Mouse (Mus musculus): Measurements from ENCODE around the gene Cers6. TPM values are rescaled to one million over a fixed set of nuclear protein-coding genes. Genes with fewer than 3 reads are reported as not detected.
A peak's percentile ranks its signal among the peaks of the same experiment; 100 is the strongest.

Gene Cers6
- polyA plus RNA-seq, 1 experiment from 2014 or later = 34.0 TPM

DNA sequence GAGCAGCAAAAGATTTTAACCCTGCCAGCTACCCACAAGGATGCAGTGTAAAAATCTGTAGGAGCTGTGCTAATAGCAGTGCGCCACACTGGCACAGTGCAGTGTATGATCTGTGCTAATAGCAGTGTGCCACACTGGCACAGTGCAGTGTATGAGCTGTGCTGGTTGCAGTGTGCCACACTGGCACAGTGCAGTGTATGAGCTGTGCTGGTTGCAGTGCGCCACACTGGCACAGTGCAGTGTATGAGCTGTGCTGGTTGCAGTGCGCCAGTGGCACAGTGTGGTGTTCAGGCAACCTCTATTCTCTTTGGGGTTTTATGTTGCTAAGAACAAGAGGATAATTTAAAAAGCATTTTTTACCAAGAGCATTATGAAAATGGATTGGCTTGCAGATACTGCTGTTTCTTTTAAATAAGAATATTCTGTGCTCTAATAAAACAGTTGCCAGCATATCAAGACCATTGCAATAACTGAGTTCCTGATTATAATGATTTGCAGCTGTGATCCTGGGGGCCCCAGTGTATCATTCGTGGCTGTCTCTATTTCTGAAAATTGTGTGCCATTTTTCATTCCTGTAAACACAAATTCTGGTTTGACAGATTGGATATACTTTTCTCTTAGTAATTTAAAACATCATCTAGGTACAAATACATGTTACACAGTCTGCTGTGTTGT, 159.5 kb downstream of the Cers6 start:
- no peak overlapping the region for H3K27ac ChIP-seq (ENCODE audit: low read depth, low read length)
- DNase-seq (ENCODE audit: low spot score, missing footprints) = peak; percentile 69
- WGBS = 90% methylated on average over 4 of the region's 4 CpGs
- H3K4me3 ChIP-seq (ENCODE audit: low read depth, low read length) = no peak overlapping the region
- H3K36me3 ChIP-seq (ENCODE audit: control insufficient read depth, insufficient read depth, low read length) = no peaks in the 10 kb centered on the region
- H3K9ac ChIP-seq (ENCODE audit: low read length) = no peak overlapping the region
- H3K9me3 ChIP-seq (ENCODE audit: control insufficient read depth, low read length) = no peaks in the 10 kb centered on the region
- no peaks in the 10 kb centered on the region for H3K27me3 ChIP-seq (ENCODE audit: control insufficient read depth, insufficient read depth, low read length)
- ATAC-seq (ENCODE audit: low FRiP score) = no peak
- no peaks in the 10 kb centered on the region for H3K4me1 ChIP-seq (ENCODE audit: control insufficient read depth, insufficient read depth, low read length)
- no peak overlapping the region for H3K4me2 ChIP-seq

DNA sequence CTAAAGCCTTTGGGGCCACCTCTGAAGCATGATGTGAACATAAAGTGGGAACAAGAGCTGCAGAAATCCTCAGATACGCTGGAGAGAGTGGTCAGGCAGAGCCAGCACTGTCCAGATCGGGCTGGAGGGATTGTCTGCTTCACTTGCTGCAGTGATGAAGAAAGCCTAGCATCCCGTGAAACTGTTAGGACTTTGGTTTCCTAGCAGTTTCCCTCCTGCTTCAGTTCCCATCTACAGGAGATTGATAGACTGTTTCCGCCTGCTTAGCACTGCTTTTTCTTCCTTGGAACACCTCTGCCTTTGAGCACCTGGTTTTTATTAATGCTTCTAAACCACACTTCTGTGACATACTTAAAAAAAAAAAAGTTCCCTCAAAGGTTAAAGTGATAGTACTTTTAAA, 160.3 kb downstream of the Cers6 start:
- DNase-seq (ENCODE audit: low spot score, missing footprints) = no peak
- 38% methylated on average over 4 of the region's 4 CpGs for WGBS

GRCm38 (mm10) chr2:69024856-69025255, 163.6 kb downstream of the Cers6 start:
- ATAC-seq (ENCODE audit: low FRiP score) (no peak), DNase-seq (ENCODE audit: low spot score, missing footprints) (no peak)
- Histone ChIP-seq H3K9ac (ENCODE audit: low read length) (no peak overlapping the region), H3K4me1 (ENCODE audit: control insufficient read depth, insufficient read depth, low read length) (no peaks in the 10 kb centered on the region), H3K9me3 (ENCODE audit: control insufficient read depth, low read length) (no peaks in the 10 kb centered on the region), H3K4me2 (no peak overlapping the region), H3K27ac (ENCODE audit: low read depth, low read length) (no peak overlapping the region), H3K27me3 (ENCODE audit: control insufficient read depth, insufficient read depth, low read length) (no peaks in the 10 kb centered on the region), H3K36me3 (ENCODE audit: control insufficient read depth, insufficient read depth, low read length) (no peaks in the 10 kb centered on the region), H3K4me3 (ENCODE audit: low read depth, low read length) (no peak overlapping the region)
- 85% methylated on average over 2 of the region's 2 CpGs for WGBS

More for the DNA sequence above, 160.3 kb downstream of the Cers6 start:
- Histone ChIP-seq H3K4me2 (no peak overlapping the region), H3K4me3 (ENCODE audit: low read depth, low read length) (no peak overlapping the region), H3K4me1 (ENCODE audit: control insufficient read depth, insufficient read depth, low read length) (no peaks in the 10 kb centered on the region), H3K27me3 (ENCODE audit: control insufficient read depth, insufficient read depth, low read length) (no peaks in the 10 kb centered on the region), H3K9ac (ENCODE audit: low read length) (no peak overlapping the region), H3K36me3 (ENCODE audit: control insufficient read depth, insufficient read depth, low read length) (no peaks in the 10 kb centered on the region), H3K27ac (ENCODE audit: low read depth, low read length) (no peak overlapping the region), H3K9me3 (ENCODE audit: control insufficient read depth, low read length) (no peaks in the 10 kb centered on the region)
- no peak for ATAC-seq (ENCODE audit: low FRiP score)

- no peaks in the 10 kb centered on the region for H3K36me3 ChIP-seq (ENCODE audit: control insufficient read depth, insufficient read depth, low read length)
- no peaks in the 10 kb centered on the region for H3K27me3 ChIP-seq (ENCODE audit: control insufficient read depth, insufficient read depth, low read length)
- no peak overlapping the region for H3K27ac ChIP-seq (ENCODE audit: low read depth, low read length)
- peak; percentile 67 for DNase-seq (ENCODE audit: low spot score, missing footprints)
- H3K9me3 ChIP-seq (ENCODE audit: control insufficient read depth, low read length) = no peaks in the 10 kb centered on the region
- no peak overlapping the region for H3K4me3 ChIP-seq (ENCODE audit: low read depth, low read length)
- no peak overlapping the region for H3K4me2 ChIP-seq
- H3K4me1 ChIP-seq (ENCODE audit: control insufficient read depth, insufficient read depth, low read length) = peaks cover 3% of the 10 kb centered on the region
- ATAC-seq (ENCODE audit: low FRiP score) = no peak
- no peak overlapping the region for H3K9ac ChIP-seq (ENCODE audit: low read length)
- WGBS = 71% methylated on average over 2 of the region's 2 CpGs
Measured at GRCm38 (mm10) chr2:69032562-69032961, 171.3 kb downstream of the Cers6 start.

DNA sequence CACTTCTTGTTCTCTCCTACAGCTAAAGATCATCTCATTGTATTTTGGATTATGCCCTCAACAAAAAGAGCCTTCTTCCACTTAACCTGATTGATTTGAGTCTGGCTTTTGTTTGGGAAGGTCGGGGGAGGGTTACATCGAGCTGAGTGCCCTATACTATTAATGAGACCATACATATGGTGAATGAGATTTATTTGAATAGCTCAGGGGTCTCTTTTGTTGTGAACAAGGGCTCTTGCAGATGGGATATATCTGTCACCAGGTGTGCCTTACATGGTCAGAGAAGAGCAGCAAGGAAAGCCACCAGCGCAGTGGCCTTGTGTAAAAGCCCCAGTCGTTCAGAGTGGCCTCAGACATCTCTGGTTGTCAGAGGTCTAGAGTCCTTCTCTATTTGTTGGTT, 174.2 kb downstream of the Cers6 start:
- ATAC-seq (ENCODE audit: low FRiP score) = no peak

GRCm38 (mm10) chr2:69037362-69037761, 176.1 kb downstream of the Cers6 start:
- no peak overlapping the region for H3K4me2 ChIP-seq
- H3K27me3 ChIP-seq (ENCODE audit: control insufficient read depth, insufficient read depth, low read length) = no peaks in the 10 kb centered on the region
- no peaks in the 10 kb centered on the region for H3K9me3 ChIP-seq (ENCODE audit: control insufficient read depth, low read length)
- 91% methylated on average over 2 of the region's 2 CpGs for WGBS
- no peak overlapping the region for H3K4me3 ChIP-seq (ENCODE audit: low read depth, low read length)
- no peaks in the 10 kb centered on the region for H3K36me3 ChIP-seq (ENCODE audit: control insufficient read depth, insufficient read depth, low read length)
- peaks cover 6% of the 10 kb centered on the region for H3K4me1 ChIP-seq (ENCODE audit: control insufficient read depth, insufficient read depth, low read length)
- H3K27ac ChIP-seq (ENCODE audit: low read depth, low read length) = no peak overlapping the region
- H3K9ac ChIP-seq (ENCODE audit: low read length) = no peak overlapping the region
- ATAC-seq (ENCODE audit: low FRiP score) (no peak), DNase-seq (ENCODE audit: low spot score, missing footprints) (no peak)

More for the DNA sequence above, 174.2 kb downstream of the Cers6 start:
- Histone ChIP-seq H3K9me3 (ENCODE audit: control insufficient read depth, low read length) (no peaks in the 10 kb centered on the region), H3K4me3 (ENCODE audit: low read depth, low read length) (no peak overlapping the region), H3K4me1 (ENCODE audit: control insufficient read depth, insufficient read depth, low read length) (peaks cover 4% of the 10 kb centered on the region), H3K9ac (ENCODE audit: low read length) (no peak overlapping the region), H3K27ac (ENCODE audit: low read depth, low read length) (no peak overlapping the region), H3K4me2 (no peak overlapping the region), H3K27me3 (ENCODE audit: control insufficient read depth, insufficient read depth, low read length) (no peaks in the 10 kb centered on the region), H3K36me3 (ENCODE audit: control insufficient read depth, insufficient read depth, low read length) (no peaks in the 10 kb centered on the region)
- WGBS = 15% methylated on average over 4 of the region's 4 CpGs
- DNase-seq (ENCODE audit: low spot score, missing footprints) = peak; percentile 75

GRCm38 (mm10) chr2:69042327-69043106, 181.3 kb downstream of the Cers6 start:
- no peak; the same call in 1 of the 2 replicates for ATAC-seq (ENCODE audit: low FRiP score)
- Histone ChIP-seq H3K4me3 (ENCODE audit: low read depth, low read length) (no peak overlapping the region), H3K27me3 (ENCODE audit: control insufficient read depth, insufficient read depth, low read length) (no peaks in the 10 kb centered on the region), H3K4me2 (no peak overlapping the region), H3K27ac (ENCODE audit: low read depth, low read length) (no peak overlapping the region; the same call in 1 of the 2 replicates), H3K4me1 (ENCODE audit: control insufficient read depth, insufficient read depth, low read length) (peaks cover 3% of the 10 kb centered on the region; the same call in 1 of the 2 replicates), H3K9me3 (ENCODE audit: control insufficient read depth, low read length) (no peaks in the 10 kb centered on the region), H3K36me3 (ENCODE audit: control insufficient read depth, insufficient read depth, low read length) (no peaks in the 10 kb centered on the region), H3K9ac (ENCODE audit: low read length) (no peak overlapping the region)
- DNase-seq (ENCODE audit: low spot score, missing footprints) = no peak
- 80% methylated on average over 6 of the region's 6 CpGs for WGBS

- 84% methylated on average over 4 of the region's 4 CpGs for WGBS
- ATAC-seq (ENCODE audit: low FRiP score) (peak; percentile 59), DNase-seq (ENCODE audit: low spot score, missing footprints) (no peak)
- Histone ChIP-seq H3K4me2 (no peak overlapping the region), H3K27ac (ENCODE audit: low read depth, low read length) (no peak overlapping the region), H3K9me3 (ENCODE audit: control insufficient read depth, low read length) (no peaks in the 10 kb centered on the region), H3K4me3 (ENCODE audit: low read depth, low read length) (no peak overlapping the region), H3K9ac (ENCODE audit: low read length) (no peak overlapping the region), H3K27me3 (ENCODE audit: control insufficient read depth, insufficient read depth, low read length) (no peaks in the 10 kb centered on the region), H3K36me3 (ENCODE audit: control insufficient read depth, insufficient read depth, low read length) (no peaks in the 10 kb centered on the region), H3K4me1 (ENCODE audit: control insufficient read depth, insufficient read depth, low read length) (peaks cover 3% of the 10 kb centered on the region; the same call in 1 of the 2 replicates)
Measured at GRCm38 (mm10) chr2:69043431-69044118, 182.3 kb downstream of the Cers6 start.

DNA sequence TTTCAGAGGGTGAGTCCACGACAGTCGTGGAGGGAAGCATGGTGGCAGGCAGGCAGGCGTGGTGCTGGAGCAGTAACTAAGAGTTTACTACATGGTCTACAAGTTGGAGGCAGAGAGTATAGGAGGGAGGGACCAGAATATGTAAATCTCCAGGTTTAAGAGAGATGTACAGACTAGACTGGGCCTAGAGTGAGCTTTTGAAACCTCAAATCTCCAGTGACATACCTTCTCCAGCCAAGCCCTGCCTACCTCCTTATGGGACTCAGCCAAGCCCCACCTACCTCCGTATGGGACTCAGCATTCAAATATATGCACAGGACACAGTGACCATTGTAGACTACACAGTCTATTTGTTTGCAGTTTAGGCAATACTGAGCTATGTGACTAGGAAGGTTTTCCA, 184.7 kb downstream of the Cers6 start:
- no peaks in the 10 kb centered on the region for H3K4me1 ChIP-seq (ENCODE audit: control insufficient read depth, insufficient read depth, low read length)
- H3K4me3 ChIP-seq (ENCODE audit: low read depth, low read length) = no peak overlapping the region
- no peaks in the 10 kb centered on the region for H3K36me3 ChIP-seq (ENCODE audit: control insufficient read depth, insufficient read depth, low read length)
- WGBS = 93% methylated on average over 4 of the region's 4 CpGs
- no peaks in the 10 kb centered on the region for H3K9me3 ChIP-seq (ENCODE audit: control insufficient read depth, low read length)
- no peaks in the 10 kb centered on the region for H3K27me3 ChIP-seq (ENCODE audit: control insufficient read depth, insufficient read depth, low read length)
- H3K4me2 ChIP-seq = no peak overlapping the region
- DNase-seq (ENCODE audit: low spot score, missing footprints) = no peak
- no peak overlapping the region for H3K9ac ChIP-seq (ENCODE audit: low read length)
- ATAC-seq (ENCODE audit: low FRiP score) = no peak
- no peak overlapping the region for H3K27ac ChIP-seq (ENCODE audit: low read depth, low read length)
